Mouse (Mus musculus) kidney, adult 2 months (tissue): ENCODE results near the gene Rtp1.

Source experiments
- CTCF ChIP-seq: fragments of 200-500 bp; conservative IDR thresholded peaks from 2 replicates; pipeline ENCODE4 v1.5.1; 2011; ENCODE audit warnings: low read depth, mild to moderate bottlenecking, control low read depth, low read length, moderate library complexity, mixed read lengths; ENCODE audit not compliant: insufficient read depth, insufficient read length
- POLR2A ChIP-seq: fragments of 200-500 bp; IDR thresholded peaks from one replicate; pipeline ENCODE4 v1.6.1; 2011; ENCODE audit warnings: low read depth, low read length, control low read depth

DNA sequence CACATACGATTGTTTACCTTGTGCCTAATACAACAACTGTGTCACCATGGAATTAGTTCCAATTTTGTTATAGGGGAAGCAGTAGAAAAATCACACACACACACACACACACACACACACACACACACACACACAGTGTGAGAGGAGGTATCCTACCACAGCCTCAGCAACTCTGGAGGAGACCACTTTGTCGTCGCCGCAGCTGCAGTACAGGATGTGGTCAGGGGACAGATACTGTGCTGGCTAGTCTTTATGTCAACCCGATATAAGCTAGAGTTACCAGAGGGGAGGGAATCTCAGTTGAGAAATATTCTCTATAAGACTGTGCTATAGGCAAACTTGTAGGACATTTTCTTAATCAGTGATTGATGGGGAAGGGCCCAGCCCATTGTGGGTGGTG, 28.4 kb downstream of the Rtp1 start:
- no peak for TF ChIP-seq POLR2A
- no peak for TF ChIP-seq CTCF
